Mouse (Mus musculus): ENCODE measurements at regions not wholly inside any gene's neighbourhood (a gene's known extent, or its start where the extent isn't known, plus 50 kb on each side); places are given as distances from the start of the nearest gene placed in this dataset.

DNA sequence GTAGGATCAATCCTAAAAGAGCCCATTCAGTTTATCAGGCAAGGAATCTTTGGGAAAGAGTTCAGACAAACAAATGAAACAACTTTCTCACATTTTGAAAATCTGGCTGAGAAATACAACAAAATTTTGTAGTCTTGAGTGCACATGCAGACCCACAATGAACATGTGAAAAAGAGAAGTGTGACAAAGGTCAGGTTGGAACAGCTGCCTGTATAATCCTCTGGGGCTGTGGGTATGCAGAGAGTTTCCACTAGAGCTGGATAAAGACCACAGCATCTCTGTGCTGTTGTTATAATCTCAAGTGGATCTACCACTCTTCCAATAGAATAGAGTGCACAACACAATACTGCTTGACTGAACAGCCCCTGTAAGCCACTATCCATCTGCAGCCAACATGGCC lies 482.3 kb downstream of the Irx1 start:
- DNase-seq, result no peak

DNA sequence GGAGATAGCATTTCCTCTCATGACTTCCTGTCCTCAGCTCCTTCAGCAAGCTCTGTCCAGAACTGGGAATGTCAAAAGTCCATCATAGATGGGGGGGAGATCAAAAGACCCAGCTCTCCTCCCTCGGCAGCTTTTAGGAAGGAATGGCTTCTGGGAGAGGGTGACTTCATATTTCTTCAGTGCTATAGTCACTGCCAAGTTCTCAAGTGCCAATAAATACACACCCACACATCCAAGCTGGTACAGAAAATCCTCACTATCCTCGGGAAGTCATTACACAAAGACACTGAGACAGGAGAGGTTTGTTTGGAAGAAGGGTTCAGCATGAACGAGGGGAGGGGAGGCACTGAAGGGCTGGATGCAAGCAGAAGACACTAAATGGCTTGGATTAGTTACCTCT lies 502.0 kb downstream of the Irx1 start:
- DNase-seq, result no peak

DNA sequence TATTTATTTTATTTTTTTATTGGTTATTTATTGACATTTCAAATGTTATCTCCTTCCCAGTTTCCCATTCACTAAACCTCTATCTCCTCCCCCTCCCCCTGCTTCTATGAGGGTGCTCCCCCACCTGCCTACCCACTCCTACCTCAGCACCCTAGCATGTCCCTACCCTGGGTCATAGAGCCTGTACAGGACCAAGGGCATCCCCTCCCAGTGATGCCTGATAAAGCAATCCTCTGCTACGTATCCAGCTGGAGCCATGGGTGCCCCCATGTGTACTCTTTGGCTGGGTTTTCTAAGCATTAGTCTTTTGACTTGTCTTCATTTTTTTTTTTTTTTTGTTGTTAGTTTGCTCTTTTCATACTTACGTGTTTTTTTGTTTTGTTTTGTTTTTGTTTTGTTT lies 502.9 kb downstream of the Irx1 start:
- no peak for DNase-seq

DNA sequence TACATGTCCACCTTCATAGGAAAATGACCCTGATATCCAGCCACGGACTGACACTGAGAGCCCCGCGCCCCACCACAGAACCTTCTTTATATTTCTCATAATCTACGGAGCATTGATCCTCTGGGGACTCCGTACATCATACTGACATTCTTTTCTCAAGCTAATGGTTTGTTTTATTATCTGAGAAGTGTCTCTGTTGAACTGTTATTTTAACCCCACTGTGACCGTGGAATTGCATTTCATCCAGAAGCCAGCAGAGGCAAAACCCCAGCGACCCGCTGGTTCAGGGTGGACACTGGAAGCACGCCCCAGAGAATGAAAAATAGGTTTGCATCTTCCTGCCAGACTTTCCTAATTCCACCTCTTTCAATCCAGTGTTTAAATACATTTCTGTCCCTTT lies 503.4 kb downstream of the Irx1 start:
- DNase-seq, result no peak

DNA sequence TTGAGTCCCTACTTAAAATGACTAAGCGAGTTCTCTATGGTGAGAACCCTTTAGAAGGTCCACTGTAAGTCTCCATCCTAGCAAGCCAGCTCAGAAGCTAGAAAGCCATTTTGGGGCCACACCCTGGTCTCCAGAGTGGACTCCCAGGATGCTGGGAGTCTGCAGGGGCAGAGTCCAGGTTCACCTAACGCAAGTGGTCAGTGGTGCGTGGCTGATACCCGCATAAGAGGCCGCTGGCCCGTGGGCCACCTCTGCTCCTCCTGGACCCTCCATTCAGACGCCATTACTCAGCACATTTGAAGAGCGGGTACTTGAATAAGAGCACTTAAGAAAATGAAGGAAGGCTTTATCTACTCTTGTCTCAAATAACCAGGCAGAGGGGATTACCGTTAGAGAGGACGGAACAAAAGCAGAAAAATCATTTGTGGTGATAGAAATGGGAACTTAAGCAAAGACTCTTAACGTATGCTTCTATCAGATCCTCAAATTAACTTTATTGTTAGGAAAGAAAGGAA lies 504.4 kb downstream of the Irx1 start:
- DNase-seq, result peak; percentile 37

DNA sequence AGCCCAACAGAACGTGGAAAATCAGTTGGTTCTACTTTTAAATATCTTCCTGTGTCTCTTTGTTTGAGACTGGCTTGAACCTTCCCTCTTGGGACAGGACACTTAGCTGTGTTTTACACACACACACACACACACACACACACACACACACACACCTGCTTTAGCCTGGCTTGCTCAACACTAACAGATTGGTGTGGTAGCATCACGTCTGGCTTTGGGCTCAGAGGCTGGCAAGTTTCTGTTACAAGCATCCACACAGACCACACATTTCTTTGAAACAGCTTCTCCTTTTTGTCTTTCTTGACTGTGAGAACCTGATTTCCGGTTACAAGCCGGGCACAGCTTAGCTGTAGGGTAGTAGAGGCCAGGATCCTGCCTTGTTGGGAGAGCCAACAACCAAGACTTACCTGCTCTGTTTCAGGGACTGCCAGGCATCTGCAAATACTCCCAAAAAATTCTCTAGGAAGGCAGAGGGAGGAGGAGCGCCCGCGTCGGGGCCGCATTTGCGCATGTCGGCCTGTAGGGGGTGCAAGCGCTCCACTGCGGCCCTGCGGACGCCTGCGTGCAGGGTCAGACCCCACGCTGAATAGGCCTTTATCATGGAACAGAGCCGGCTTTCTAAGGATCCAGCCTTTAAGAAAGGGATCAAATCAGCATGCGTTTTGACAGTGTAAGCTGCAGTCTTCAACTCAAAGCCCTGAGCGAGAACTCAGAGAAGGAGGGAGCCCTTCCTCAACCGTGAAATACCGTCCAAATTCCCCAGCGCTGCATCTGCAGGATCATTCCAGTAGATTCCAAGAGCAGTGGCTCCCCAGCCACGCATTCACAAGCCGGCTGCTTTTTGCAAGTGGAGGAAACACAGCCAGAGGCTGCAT lies 505.2 kb downstream of the Irx1 start:
- DNase-seq, result peak; percentile 74

DNA sequence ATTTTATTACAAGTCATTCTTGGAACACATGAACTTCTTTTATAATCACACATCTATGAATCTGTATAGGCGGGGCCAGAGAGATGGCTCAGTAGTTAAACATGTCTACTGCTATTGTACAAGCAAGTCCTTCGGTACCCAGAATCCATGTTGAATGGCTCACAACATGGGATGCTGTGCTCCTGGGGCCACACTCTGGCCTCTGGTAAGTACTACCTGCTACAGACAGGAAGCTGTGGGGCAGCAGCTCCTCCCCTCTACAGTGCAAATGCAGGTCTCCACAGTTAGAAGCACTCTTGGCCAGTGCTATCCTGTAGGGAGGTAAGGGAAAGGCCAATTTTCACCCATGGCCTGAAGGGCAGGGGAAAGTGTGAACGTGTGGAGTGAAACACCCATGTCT lies 506.0 kb downstream of the Irx1 start:
- DNase-seq, result peak; percentile 3

DNA sequence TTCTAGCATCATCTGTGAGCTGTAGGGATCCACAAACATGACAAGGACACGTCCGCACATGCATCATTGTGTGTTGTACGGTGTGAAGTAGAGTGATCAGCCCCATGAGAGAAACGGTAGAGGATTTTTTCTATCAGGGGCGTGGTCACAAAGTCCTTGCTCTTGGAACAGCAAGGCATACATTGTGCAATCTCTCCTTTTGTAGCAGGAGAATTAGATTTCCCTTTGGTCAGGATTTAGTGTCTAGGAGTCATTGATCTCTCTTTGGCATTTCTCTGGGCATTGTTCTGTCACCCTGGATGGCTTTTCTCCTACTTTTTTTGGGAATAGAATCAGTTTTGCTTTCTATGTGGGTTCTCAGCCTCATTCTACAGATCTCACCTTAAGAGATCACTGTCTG lies 511.3 kb downstream of the Irx1 start:
- no peak for DNase-seq

DNA sequence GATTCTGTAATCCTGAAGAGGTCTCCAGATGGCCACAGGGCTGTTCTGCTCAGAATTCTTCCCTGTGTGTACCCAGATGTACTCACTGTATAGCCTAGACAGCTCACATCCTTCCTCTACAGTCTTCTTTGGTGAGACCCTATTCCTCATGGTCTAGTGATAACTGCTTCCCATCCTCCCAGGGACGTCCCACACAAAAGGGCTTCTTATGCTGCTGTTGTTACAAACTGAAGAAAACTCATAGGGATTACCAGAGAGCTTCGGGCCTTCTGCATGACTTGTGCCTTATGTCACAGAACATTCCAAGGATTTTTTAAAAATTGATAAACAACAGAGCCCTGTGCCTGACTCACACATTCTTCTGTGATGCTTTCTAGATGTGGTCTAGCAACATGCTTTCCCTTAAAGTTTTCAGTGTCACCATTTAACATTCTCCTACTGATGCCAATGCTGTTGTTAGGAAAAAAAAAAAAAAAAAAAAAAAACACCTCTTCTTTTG lies 525.9 kb downstream of the Irx1 start:
- no peak for DNase-seq

DNA sequence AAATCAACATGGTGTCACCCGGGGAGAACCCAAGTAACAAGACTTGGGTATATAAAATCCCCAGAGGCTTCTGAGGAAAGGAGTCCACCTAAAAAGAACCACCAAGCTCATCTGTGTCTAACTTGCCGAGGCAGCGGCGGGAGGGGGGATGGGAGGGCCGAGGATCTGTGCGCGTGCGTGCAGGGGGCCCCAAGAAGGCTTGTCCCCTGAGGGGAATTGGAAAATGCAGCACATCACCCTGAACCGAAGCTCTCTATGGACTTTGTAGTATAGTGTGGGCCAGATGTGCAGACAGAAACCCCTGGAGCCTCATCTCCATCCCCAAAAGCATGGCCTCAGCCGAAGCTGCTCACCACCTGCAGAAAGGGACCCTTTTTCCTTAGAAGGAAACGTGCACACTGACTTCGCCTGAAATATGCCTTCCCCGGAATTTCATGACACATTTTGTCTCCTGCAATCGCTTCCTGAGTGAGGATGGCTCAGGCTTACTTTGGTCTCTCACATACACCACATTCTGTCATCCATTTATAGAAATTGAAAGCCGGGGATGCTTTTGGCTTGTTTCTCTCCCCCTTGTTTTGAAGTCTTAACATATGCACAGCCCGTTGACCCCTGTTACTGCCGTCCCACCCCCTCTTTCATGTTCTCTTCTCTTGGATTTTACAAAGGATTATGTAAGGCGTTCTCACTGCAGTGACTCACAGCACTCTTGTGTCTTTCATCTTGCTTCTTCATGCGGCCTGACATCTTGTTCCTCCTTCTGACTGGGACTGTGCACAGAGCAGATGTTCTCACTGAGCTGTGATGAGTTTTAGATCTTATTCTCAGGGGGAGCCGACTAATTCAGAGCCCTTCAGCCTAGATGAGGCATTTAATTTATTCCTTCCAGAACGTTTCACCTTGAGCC lies 559.6 kb downstream of the Irx1 start:
- no peak for DNase-seq

DNA sequence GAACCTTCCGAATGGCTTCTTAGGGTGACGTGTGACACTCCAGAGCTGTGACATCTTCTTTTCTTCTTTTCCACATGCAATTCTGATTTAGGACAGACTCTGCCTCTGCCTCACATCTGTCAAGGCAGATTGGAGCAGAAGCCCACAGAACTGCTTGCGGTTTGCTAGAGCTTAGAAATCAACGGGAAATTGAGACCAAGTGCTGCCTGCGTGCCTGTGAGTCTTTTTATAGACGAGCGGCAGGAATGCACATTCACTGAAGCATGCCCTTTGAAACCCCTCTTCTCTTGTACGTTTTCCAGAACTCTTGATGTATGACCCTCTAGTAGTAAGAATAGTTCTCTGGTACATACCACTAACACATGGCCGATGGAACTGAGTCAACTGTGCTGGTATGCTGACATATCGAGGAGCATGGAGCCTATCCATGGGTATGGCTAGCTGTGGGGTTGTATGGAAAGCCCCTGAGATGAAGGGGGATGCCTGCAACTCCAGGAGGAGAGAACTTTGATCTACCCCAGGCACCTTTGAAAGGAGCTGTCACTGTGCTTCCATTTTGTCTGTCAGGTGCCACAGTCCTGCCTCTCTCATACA lies 552.2 kb upstream of the Adamts16 start:
- no peak for DNase-seq

DNA sequence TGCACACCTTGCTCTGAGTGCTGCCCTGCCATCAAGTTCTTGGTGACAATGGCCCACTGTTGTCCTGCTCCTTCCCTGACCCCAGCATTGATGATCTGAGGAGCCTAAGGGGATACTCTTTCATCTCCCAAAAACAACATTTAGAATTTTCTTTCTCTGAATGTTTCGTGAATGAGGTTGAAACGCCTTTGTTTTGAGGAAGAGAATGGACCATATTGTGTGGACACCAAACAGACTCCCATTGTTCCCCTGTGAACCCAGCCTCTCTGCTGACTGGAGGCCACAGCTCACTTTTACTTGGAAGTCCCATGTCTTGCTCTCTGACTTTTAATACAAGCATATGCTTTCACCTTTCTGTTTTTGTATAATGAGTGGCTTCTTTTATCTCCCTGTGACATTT lies 537.0 kb upstream of the Adamts16 start:
- no peak for DNase-seq

DNA sequence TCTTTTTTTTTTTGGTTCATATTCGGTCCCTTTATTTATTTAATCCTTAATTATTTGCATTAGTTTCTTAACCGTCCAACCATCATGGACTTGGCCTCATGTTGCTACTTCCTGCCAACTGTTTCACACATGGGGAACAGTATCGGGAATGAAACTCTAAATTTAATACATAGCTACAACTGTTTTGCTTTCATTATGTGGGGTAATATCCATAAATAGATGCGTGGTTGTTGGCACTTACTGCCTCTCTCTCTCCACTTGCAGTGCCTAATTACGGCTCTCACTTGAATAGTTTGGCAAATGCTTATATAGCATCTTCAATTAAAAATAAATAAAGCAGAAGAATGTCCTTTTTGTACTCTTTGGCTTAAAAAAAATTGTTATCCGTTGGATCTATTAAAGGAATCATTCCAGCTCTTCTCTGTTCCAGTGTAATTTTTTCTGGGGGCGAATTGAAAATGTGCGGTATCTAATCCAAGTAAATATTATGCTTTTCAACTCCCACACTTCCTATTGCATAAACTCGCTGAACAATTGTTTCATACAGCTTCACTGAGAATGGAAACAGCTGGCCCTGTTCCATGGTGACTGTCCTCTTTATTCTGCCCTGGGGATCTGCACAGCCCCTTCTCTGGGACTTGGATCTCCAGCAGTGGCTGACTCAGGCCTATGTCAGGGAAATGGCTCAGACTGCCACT lies 534.4 kb upstream of the Adamts16 start:
- no peak for DNase-seq

DNA sequence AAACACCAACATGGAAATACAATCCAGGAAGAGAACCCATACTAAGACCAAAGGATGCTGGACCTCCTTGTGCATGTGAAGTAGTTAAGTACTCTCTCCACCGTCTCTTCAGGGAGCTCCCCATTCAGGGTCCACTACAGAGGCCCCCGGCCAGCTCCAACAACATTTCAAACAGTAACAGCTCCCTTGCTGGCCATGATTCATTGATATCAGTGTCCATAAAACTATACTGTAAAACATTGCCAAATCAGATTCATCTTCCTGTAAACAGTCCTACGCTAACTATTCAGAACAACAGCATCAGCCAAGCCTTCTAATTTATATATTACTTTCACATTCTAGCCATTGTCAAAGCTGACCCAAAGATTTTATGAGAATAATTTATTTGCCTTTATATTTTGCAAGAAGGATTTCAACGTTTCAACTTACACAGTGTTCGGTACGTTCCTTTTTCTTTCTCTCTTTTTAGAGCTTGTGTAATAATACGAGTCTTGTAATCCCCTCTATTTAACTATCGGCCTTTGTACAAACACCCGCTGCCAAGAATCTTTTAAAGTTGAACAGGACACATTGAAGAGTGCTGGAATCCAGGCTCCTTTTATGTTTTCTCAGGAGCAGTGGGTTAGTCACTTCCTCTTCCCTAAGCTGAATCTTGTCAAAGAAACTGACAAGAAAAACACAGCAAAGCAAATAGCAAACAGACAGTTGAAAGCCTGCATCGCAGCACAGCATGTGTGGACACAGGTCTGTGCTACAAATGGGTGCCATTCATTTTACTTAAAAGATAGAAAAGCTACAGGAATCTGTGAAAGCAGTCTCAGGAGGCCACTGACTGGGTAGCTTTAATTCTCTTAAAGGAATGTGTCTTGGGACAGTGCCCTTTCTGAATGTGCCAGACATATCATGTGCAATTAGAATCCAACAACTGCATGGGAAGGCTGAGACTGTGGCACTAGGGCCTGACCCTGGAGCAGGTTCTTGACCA lies 531.4 kb upstream of the Adamts16 start:
- DNase-seq, result no peak

DNA sequence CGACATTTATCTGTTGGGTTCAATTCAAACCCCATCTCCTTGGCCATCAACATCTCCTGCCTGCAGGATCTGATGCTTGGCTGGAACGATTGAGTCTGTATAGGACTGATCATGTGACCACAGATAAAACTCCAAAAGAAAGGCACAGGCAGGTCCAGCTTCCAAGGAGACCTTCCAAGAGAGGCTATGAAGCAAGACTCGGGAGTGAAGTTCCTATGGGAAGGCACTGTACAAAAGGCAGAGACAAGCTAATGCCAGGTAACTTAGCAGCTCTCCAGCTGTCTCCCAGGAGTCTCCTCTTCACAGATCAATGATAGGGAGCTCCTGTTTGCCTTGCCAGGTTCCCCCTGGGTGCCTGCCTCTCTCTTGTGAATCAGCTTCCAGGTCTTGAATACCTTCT lies 528.2 kb upstream of the Adamts16 start:
- DNase-seq, result no peak

DNA sequence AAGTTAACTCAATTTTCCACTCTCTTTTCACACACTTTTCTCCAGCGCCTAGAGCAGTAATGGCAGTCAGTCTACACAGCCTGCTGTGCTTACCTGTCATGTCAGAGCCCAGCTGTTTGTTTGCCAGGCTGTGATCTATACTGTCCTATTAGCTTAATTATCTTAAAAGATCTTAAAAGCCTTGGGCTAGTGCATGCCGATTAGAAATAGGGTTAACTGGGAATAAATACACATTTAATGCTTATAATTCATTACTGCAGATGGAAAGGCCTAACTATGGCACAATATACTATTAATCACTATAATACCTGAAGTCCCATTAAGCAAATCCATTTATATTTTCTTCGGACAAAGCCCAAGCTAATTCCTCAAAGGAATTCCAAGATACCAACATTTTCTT lies 523.6 kb upstream of the Adamts16 start:
- no peak for DNase-seq

DNA sequence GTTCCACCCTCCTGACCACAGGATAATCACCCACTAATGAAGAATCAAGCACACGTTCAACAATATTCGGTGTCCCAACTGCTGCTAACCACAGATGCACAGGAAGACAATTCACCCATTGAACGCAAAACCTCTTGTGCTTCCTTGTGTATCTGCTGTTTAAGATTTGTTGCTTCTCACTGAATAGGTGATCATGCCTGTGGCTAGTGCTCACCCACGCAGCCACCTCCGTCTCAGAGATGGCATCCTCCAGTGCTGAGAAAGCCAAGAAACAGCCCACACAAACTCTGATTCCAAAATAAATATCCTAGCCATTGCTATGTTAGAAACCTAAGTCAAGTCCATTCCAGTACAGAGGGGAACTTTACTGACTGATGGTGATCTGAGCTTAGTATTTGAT lies 520.7 kb upstream of the Adamts16 start:
- no peak for DNase-seq

DNA sequence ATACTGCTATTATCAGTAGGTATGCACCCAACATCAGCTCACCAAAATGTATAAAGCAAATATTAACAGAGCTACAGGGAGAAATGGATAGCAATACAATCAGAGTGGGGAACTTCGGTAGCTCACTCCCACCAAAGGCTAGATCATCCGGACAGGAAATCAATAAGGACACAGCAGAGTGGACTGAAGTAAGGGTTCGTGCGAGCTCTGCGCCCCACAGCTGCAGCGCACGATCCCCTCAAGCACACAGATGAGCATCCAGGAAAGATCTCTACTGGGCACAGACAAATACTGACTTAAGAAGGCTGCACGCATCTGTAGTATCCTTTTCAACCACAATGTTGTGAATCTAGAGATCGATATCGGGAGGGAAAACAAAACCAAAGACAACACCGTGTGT lies 517.5 kb upstream of the Adamts16 start:
- DNase-seq, result no peak

DNA sequence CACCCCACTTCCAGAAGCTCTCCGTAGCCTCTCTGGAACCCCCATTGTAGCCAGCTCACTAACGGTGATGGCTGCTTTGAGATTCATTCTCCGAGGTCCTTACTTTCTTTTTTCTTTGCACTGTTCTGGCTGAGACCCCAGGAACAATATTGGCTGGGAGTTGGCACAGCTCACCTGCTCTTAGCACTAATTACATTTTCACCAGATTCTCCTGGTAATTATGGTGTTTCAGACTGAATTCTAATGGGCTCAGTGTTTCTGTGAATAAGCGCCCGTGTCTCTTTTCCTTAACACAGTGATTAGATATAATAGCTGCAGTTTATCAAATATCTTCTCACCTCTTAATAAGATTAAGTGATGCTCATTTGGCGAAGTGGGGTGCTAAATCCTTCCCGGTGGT lies 509.2 kb upstream of the Adamts16 start:
- no peak for DNase-seq

DNA sequence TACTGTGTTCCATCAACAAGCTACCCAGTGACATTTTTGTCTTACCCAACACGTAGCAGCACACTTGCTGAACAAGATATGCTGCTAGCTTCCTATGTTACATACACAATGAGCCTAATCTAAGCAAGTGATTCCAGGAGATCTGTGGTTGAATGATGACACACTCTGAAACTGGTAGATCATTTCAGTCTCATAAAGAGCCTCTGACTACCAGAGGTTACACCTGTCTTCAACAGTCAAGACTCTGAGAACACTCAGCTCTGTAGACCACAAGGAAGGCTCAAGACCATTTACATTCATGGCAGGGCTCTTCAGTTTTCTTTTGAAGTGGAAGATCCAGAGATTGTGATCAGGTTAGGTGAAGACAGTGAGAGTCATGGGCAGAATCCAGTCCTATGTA lies 501.3 kb upstream of the Adamts16 start:
- DNase-seq, result no peak

DNA sequence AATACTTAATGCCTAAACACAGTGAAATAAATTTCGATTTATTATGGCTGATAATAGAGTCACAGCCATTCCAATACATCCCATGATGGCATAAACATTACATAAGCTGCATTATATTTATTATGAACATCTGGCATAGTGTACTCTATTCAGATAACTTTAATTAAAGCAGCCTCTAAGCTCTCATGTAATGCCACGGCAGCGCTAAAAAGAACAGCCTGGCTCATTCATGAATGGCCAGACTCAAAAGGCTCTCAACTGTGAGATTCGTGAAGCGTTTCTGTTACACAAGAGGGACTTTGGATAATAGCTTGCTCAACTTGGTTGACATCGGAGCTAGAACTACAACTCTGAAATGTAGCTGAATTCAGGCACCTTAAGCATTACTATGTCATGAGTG lies 497.1 kb upstream of the Adamts16 start:
- DNase-seq, result no peak
